Mouse (Mus musculus) liver, adult (tissue): ENCODE results near the gene Olfr143.

Experiments
- GATA4 ChIP-seq: IDR thresholded peaks from 2 replicates; pipeline ENCODE4 v1.6.1; 2014; ENCODE audit warnings: mild to moderate bottlenecking, low read length; ENCODE audit not compliant: insufficient replicate concordance

Gene Olfr143

DNA sequence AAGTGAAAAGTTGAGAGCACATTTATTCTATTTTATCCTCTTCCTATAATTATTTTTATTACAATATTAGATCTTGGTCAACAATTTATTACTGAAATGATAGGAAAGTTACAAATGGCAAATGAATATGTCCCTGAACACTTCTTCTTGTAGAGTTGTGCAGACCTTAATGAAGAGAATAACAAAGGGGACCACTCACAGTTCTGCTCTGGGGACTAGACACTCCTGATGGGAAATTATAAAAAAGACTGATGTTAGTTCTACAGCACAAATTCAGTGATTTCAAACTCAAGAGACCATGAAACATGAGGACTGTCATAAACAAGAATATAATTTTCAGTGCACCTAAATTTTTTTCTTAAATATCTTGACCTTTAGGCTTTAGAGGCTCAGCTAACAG is at the start of gene Olfr143:
Gene Olfr143 (plus strand): TSS at position 301 of the 400 bp plus-strand sequence.
- TF ChIP-seq GATA4: no peak

GRCm38 (mm10) chr9:38208065-38208464 is 44.5 kb upstream of the Olfr143 start, which contains the start of gene Olfr893:
Gene Olfr893 (plus strand): TSS chr9:38208365.
- no peak for TF ChIP-seq GATA4

DNA sequence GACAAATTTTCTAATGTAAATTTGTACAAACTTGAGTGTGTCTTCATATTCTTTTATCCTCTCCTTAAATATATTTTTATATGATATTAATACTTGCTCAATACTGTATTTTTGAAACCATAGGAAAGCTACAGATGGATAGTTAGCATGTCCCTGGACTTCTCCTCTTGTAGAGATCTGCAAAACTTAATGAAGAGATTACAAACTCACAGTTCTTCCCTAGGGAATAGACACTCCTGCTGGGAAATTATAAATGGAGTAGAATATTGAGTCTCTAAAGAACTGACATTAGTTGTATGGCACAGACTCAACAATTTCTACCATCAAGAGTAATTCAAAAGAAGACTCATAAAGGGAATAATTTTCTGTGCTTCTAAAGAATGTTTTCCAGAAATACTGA is 34.8 kb upstream of the Olfr143 start, which contains the start of gene Olfr894:
Gene Olfr894 (plus strand): TSS at position 301 of the 400 bp plus-strand sequence.
- no peak for TF ChIP-seq GATA4

DNA sequence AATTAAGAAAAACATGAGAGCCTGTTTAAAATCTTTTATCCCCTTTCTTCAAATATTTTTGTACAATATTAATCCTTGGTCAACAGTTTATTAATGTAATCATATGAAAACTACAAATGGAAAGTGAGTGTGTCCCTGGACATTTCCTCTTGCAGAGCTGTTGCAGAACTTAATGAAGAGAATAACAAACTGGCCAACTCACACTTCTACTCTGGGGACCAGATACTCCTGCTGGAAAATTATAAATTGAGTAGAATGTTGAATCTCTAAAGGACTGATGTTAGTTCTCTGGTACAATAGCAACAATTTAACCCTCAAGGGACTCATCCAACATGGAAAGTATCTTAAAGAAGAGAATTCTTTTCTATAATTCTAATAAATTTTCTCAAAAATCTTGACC is 15.0 kb downstream of the Olfr143 start, which contains the start of gene Olfr895:
Gene Olfr895 (plus strand): TSS at position 301 of the 400 bp plus-strand sequence.
- no peak for TF ChIP-seq GATA4

- TF ChIP-seq GATA4: no peak
Measured at GRCm38 (mm10) chr9:38290807-38291206, 38.2 kb downstream of the Olfr143 start, which contains the start of gene Olfr896-ps1. Gene Olfr896-ps1 (plus strand): TSS chr9:38291107.
